Mouse (Mus musculus): ENCODE measurements around the gene Tmem88b.
"Not testable (repeated sequence)": the region's sequence is repeated elsewhere in the genome, so short reads cannot be mapped to it uniquely, and the experiment has no call there.

The Tmem88b gene

DNA sequence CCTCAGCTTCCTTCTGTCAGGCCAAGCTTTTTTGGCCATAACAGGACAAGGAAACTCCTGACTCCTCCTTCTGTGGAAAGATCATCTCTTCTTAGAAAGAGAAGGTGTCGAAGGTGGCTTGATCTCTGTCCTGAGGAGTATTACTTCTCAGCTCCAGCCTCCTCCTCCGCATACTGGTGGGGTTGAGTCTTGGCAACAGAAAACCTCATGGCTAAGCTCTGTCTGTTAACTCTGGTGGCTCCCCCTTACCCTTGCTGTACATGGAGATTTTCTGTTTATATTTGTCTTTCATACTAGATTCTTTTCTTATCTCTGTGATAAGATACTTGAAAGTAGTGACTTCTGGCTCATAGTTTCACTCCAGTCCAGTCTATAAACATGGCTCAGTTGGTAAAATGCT lies 8.1 kb upstream of the Tmem88b start:
- Histone ChIP-seq H3K4me3 (replicated peaks; ENCODE audit: low read length) (no peak overlapping the region), H3K4me1 (replicated peaks; ENCODE audit: low read depth, low read length) (peaks cover 21% of the 10 kb centered on the region), H3K9me3 (ENCODE audit: low read length) (no peaks in the 10 kb centered on the region), H3K27me3 (ENCODE audit: insufficient read depth, low read length) (peaks cover 35% of the 10 kb centered on the region), H3K36me3 (ENCODE audit: insufficient read depth, low read length) (no peaks in the 10 kb centered on the region)
- TF ChIP-seq POU5F1 (IDR thresholded peaks at IDR 0.05; ENCODE audit: borderline replicate concordance, low read length): no peak
- TF ChIP-seq NANOG (IDR thresholded peaks at IDR 0.05; ENCODE audit: borderline replicate concordance, low read length): no peak
- TF ChIP-seq CTCF (conservative IDR thresholded peaks at IDR 0.05; ENCODE audit: low read length): no peak

DNA sequence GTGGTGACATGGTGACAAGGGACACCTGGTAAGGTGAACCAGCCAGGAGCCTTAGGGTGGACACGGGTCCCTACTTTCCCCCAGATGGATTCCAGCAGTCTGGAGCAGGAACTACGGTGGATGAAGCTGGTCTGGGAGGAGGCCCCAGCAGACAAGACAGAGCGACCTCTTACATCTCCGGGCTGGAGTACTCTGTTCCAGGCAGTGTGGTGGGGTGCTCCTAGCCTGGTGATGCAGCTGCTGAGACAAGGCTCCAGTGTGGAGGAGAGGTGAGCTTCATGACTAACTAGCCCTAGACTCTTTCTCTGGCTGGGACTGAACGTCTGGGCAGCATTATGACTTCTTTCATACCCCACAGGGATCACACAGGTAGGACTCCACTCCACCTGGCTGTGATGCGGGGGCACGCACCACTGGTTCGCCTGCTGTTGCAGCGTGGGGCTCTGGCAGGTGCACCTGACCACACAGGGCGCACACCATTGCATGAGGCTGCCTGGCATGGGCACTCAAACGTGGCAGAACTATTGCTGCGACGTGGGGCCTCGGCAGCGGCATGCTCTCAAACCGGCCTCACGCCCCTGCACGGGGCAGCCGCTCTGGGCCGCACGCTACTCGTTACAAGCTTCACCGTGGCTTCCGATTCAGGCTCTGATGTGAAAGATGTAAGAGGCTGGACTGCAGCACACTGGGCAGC lies 5.7 kb upstream of the Tmem88b start:
- H3K4me1 ChIP-seq (replicated peaks; ENCODE audit: low read depth, low read length): peaks cover 21% of the 10 kb centered on the region
- peak overlapping the region; percentile 77 for H3K4me3 ChIP-seq (replicated peaks; ENCODE audit: low read length)
- H3K27me3 ChIP-seq (ENCODE audit: insufficient read depth, low read length): peaks cover 38% of the 10 kb centered on the region
- TF ChIP-seq NANOG (IDR thresholded peaks at IDR 0.05; ENCODE audit: borderline replicate concordance, low read length) (no peak), CTCF (conservative IDR thresholded peaks at IDR 0.05; ENCODE audit: low read length) (no peak), POU5F1 (IDR thresholded peaks at IDR 0.05; ENCODE audit: borderline replicate concordance, low read length) (no peak)
- H3K36me3 ChIP-seq (ENCODE audit: insufficient read depth, low read length): no peaks in the 10 kb centered on the region
- no peaks in the 10 kb centered on the region for H3K9me3 ChIP-seq (ENCODE audit: low read length)

- Histone ChIP-seq H3K4me3 (replicated peaks; ENCODE audit: low read length) (no peak overlapping the region), H3K27me3 (ENCODE audit: insufficient read depth, low read length) (peaks cover 33% of the 10 kb centered on the region), H3K9me3 (ENCODE audit: low read length) (no peaks in the 10 kb centered on the region), H3K36me3 (ENCODE audit: insufficient read depth, low read length) (no peaks in the 10 kb centered on the region), H3K4me1 (replicated peaks; ENCODE audit: low read depth, low read length) (peaks cover 22% of the 10 kb centered on the region)
- TF ChIP-seq NANOG (IDR thresholded peaks at IDR 0.05; ENCODE audit: borderline replicate concordance, low read length): no peak
- TF ChIP-seq CTCF (conservative IDR thresholded peaks at IDR 0.05; ENCODE audit: low read length): no peak
- no peak for TF ChIP-seq POU5F1 (IDR thresholded peaks at IDR 0.05; ENCODE audit: borderline replicate concordance, low read length)
Measured at GRCm38 (mm10) chr4:155790650-155791161, 5.0 kb upstream of the Tmem88b start.

- no peaks in the 10 kb centered on the region for H3K36me3 ChIP-seq (ENCODE audit: insufficient read depth, low read length)
- peak within 1 kb of the TSS; percentile 77 for H3K4me3 ChIP-seq (replicated peaks; ENCODE audit: low read length)
- peaks cover 39% of the 10 kb centered on the region for H3K27me3 ChIP-seq (ENCODE audit: insufficient read depth, low read length)
- no peaks in the 10 kb centered on the region for H3K9me3 ChIP-seq (ENCODE audit: low read length)
- TF ChIP-seq NANOG (IDR thresholded peaks at IDR 0.05; ENCODE audit: borderline replicate concordance, low read length) (no peak), CTCF (conservative IDR thresholded peaks at IDR 0.05; ENCODE audit: low read length) (no peak), POU5F1 (IDR thresholded peaks at IDR 0.05; ENCODE audit: borderline replicate concordance, low read length) (no peak)
- peaks cover 28% of the 10 kb centered on the region for H3K4me1 ChIP-seq (replicated peaks; ENCODE audit: low read depth, low read length)
Measured at GRCm38 (mm10) chr4:155790021-155790489, 4.4 kb upstream of the Tmem88b start, which contains the start of gene Ankrd65. Gene Ankrd65, plus strand, starts transcription at chr4:155790439.

- not testable (repeated sequence) for H3K4me3 ChIP-seq (replicated peaks; ENCODE audit: low read length); H3K9me3 ChIP-seq (ENCODE audit: low read length); H3K36me3 ChIP-seq (ENCODE audit: insufficient read depth, low read length)
- peaks cover 40% of the 10 kb centered on the region for H3K27me3 ChIP-seq (ENCODE audit: insufficient read depth, low read length)
- H3K4me1 ChIP-seq (replicated peaks; ENCODE audit: low read depth, low read length): peaks cover 33% of the 10 kb centered on the region
Measured at GRCm38 (mm10) chr4:155788833-155789232, 3.2 kb upstream of the Tmem88b start.

DNA sequence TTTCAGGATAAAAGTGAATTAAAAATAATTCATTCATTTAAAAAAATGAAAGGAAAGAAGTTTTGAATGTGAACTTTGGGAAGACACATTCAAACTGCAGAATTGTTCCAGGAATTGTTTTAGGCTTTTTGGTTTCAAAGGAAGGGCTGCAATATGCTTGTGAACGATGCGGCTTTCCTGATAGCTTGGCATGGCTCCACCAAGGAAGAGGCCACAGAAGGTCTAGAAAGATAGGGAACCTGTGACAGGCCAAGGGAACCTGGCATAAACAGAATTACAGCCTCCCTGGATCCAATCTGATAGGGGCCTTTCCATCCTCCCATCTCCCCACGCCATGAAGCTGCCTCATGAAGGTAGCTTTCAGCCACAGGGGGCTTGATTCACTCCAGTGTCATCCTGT lies 2.6 kb upstream of the Tmem88b start:
- Histone ChIP-seq H3K4me1 (replicated peaks; ENCODE audit: low read depth, low read length) (peaks cover 39% of the 10 kb centered on the region), H3K9me3 (ENCODE audit: low read length) (no peaks in the 10 kb centered on the region), H3K27me3 (ENCODE audit: insufficient read depth, low read length) (peaks cover 43% of the 10 kb centered on the region), H3K4me3 (replicated peaks; ENCODE audit: low read length) (no peak overlapping the region), H3K36me3 (ENCODE audit: insufficient read depth, low read length) (no peaks in the 10 kb centered on the region)
- no peak for TF ChIP-seq CTCF (conservative IDR thresholded peaks at IDR 0.05; ENCODE audit: low read length)
- TF ChIP-seq POU5F1 (IDR thresholded peaks at IDR 0.05; ENCODE audit: borderline replicate concordance, low read length): no peak
- no peak for TF ChIP-seq NANOG (IDR thresholded peaks at IDR 0.05; ENCODE audit: borderline replicate concordance, low read length)

GRCm38 (mm10) chr4:155785246-155785645 lies 428 bp downstream of the Tmem88b start:
- no peaks in the 10 kb centered on the region for H3K9me3 ChIP-seq (ENCODE audit: low read length)
- no peak for TF ChIP-seq NANOG (IDR thresholded peaks at IDR 0.05; ENCODE audit: borderline replicate concordance, low read length)
- TF ChIP-seq POU5F1 (IDR thresholded peaks at IDR 0.05; ENCODE audit: borderline replicate concordance, low read length): no peak
- no peak for TF ChIP-seq CTCF (conservative IDR thresholded peaks at IDR 0.05; ENCODE audit: low read length)
- H3K4me1 ChIP-seq (replicated peaks; ENCODE audit: low read depth, low read length): peaks cover 25% of the 10 kb centered on the region
- H3K4me3 ChIP-seq (replicated peaks; ENCODE audit: low read length): no peak overlapping the region
- H3K27me3 ChIP-seq (ENCODE audit: insufficient read depth, low read length): peaks cover 17% of the 10 kb centered on the region
- no peaks in the 10 kb centered on the region for H3K36me3 ChIP-seq (ENCODE audit: insufficient read depth, low read length)

GRCm38 (mm10) chr4:155784081-155784701 lies 1.5 kb downstream of the Tmem88b start:
- Histone ChIP-seq H3K36me3 (ENCODE audit: insufficient read depth, low read length) (no peaks in the 10 kb centered on the region), H3K4me1 (replicated peaks; ENCODE audit: low read depth, low read length) (peaks cover 25% of the 10 kb centered on the region), H3K27me3 (ENCODE audit: insufficient read depth, low read length) (peaks cover 16% of the 10 kb centered on the region), H3K4me3 (replicated peaks; ENCODE audit: low read length) (peak overlapping the region; percentile 83), H3K9me3 (ENCODE audit: low read length) (no peaks in the 10 kb centered on the region)
- TF ChIP-seq POU5F1 (IDR thresholded peaks at IDR 0.05; ENCODE audit: borderline replicate concordance, low read length): no peak
- no peak for TF ChIP-seq NANOG (IDR thresholded peaks at IDR 0.05; ENCODE audit: borderline replicate concordance, low read length)
- peak; percentile 31; the same call in 1 of the 2 replicates for TF ChIP-seq CTCF (conservative IDR thresholded peaks at IDR 0.05; ENCODE audit: low read length)

Data from E14TG2a.4 (cell line).